Mouse (Mus musculus) adrenal gland (tissue): ENCODE measurements around the gene Fbxl14.
"Not testable (repeated sequence)": the region's sequence is repeated elsewhere in the genome, so short reads cannot be mapped to it uniquely, and the experiment has no call there.

Experiments
- intact Hi-C: fragments of 180-260 bp; cut with DNase I; formaldehyde crosslinking; loops from one replicate; pipeline ENCODE4 v1.15.1; 2025
- long read RNA-seq, 2 experiments: library from polyadenylated mRNA; unstranded; transcript quantifications; one replicate each; pipeline ENCODE4 v2.0.0; 2020; ENCODE audit warnings: borderline replicate concordance in 1 of 2; ENCODE audit not compliant: insufficient replicate concordance in 1 of 2

The Fbxl14 gene
- long read RNA-seq, experiment 1, partial matches to known transcripts: 0 of 1 reads
- long read RNA-seq, experiment 1, other reads (novel, unspliced or antisense): 0 of 1 reads
- long read RNA-seq, experiment 2, partial matches to known transcripts: 0 of 2 reads
- long read RNA-seq, experiment 2, other reads (novel, unspliced or antisense): 1 of 2 reads

DNA sequence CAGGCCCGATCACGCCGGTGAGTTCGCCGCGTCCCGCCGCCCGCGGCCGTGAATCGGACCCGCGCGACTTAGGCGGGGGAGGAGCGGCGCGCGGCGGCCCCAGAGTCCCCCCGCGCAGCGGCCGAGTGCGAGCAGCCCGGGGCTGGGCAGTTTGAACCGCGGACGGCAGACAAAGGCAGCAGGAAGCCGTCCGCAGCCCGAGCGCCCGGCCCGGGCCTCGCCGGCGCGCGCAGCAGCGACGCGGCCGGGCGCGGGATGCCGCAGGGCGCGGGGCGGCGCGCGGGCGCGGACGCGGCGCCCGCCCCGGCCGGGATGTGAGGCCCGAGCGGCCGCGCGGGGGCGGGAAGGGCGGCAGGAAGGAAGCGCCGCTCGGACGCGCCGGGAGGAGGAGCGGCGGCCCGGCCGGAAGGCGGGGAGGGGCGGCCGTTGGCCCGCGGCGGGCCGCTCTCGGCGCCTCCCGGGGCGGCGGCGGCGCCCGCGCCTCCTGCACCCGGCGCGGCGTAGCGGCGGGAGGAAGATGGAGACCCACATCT, at the start of gene Fbxl14:
TSS of gene Fbxl14 (plus strand) at position 326 of the 533 bp plus-strand sequence.
- intact Hi-C loops: no loop called here

DNA sequence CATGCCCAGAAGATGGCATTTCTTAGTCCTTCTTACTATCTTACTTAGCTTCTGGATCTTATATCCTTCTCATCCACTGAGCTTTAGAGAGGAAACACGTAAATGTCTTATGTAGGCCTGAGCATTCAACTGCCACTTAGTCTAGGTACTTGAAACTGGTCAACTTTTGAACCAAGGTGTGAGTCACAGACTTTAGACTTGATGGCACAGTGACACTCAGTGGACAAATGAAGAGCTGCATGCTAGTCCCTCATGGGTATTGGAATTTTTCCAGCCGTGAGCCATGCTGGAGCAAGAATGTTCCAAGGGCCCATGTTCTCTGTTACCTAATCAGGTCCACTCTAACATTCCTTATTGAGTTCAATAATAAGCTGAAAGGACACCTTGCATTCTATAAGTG, 49.0 kb upstream of the Fbxl14 start:
- intact Hi-C loops: loop anchor here (5.0 kb wide), 1 partner anchor 83 kb away; no protein-coding TSS in a partner anchor

DNA sequence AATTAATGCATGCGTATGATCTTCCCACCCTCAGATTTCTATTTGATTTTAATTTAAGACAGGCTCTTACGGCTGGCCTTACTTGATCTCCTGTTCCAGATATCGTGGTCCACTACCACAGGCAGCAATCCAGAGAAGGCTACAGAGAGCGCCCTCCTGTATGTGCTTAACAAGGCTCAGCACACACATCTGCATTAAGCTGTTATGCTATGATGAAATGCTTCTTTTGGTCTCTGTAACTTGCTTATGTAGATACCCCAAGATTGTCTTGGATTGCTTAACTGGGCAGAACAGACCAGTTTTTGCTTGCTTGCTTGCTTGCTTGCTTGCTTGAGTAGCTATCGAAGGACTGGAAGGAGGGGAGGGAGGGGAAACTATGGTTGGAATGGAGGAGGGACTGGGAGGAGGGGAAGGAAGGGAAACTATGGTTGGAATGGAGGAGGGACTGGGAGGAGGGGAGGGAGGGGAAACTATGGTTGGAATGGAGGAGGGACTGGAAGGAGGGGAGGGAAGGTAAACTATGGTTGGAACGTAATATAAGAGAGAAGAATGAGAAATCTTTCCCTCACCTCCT, 47.6 kb upstream of the Fbxl14 start:
- intact Hi-C loops: loop anchor here (2.0 to 5.0 kb wide), 2 partner anchors 85 to 211 kb away; no protein-coding TSS in a partner anchor

DNA sequence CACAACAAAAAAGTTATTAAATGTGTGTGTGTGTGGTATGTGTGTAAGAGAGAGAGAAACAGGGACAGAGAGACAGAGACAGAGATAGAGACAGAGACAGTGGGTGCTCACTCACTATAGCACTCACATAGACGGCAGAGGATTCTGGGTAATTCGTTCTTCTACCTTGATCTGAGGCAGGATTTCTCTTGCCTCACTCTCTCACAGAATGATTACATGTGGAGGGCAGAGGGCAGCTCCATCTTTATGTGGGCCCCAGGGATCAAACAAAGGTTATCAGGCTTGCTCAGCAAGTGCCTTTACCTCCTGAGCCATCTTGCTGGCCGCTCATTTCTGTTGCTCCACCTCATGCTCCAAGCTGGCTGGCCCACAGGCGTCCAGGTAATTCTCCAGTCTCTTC, 45.1 kb upstream of the Fbxl14 start:
- intact Hi-C loops: loop anchor here (5.0 kb wide), 1 partner anchor 87 kb away; no protein-coding TSS in a partner anchor

DNA sequence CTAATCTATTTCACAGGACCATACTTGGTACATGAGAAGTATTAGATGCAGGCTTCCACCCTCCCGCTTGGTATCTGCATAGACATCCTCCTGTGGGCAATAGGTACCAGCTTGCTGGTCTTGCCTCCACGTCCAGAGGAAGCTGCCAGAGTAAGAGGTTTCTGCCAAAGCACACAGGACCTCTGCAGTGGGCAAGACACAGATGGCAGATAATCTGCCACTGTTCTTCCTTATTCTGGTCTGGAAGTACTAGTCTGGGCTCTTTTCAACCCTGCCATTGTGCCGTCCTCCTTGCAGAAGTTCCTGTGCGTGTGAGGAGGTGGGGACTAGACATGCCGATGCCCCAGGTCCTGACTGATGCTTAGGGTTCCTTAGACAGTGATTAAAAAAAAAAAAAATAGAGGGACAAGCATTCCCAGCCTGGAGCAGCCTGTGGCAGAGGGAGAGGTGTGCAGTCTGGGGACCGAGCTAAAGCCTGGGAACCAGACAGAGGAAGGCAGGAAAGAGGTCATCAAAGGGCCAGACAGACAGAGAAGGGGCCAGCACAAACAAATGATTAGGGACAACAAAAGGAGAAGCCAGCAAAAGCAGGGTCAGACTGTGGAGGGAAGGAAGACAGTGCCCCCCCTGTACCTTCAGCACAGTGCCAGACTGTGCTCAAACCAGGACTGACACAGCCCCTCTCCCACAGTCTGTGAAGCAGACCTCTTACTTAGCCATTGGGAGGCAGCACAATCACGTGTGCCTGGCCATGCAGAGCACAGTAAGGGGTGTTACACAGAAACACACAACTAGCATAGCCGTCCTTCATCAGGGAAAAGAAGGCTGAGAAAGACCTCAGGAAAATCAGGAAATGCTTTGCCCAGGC, 41.3 kb upstream of the Fbxl14 start:
- intact Hi-C loops: loop anchor here (5.0 kb wide), 1 partner anchor 311 kb away; no protein-coding TSS in a partner anchor

DNA sequence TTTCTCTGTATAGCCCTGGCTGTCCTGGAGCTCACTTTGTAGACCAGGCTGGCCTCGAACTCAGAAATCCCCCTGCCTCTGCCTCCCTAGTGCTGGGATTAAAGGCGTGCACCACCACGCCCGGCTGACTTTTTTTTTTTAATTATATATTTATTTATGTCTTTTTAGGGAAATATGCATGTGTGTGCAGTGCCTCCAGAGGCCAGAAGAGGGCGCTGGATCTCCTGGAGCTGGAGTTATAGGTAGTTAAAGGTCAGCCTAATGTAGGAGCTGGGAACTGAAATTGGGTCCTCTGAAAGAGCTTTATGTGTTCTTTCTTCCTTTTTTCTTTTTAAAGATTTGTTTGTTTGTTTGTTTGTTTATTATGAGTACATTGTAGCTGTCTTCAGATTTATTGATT, 36.7 kb upstream of the Fbxl14 start:
- intact Hi-C loops: not testable (repeated sequence)

DNA sequence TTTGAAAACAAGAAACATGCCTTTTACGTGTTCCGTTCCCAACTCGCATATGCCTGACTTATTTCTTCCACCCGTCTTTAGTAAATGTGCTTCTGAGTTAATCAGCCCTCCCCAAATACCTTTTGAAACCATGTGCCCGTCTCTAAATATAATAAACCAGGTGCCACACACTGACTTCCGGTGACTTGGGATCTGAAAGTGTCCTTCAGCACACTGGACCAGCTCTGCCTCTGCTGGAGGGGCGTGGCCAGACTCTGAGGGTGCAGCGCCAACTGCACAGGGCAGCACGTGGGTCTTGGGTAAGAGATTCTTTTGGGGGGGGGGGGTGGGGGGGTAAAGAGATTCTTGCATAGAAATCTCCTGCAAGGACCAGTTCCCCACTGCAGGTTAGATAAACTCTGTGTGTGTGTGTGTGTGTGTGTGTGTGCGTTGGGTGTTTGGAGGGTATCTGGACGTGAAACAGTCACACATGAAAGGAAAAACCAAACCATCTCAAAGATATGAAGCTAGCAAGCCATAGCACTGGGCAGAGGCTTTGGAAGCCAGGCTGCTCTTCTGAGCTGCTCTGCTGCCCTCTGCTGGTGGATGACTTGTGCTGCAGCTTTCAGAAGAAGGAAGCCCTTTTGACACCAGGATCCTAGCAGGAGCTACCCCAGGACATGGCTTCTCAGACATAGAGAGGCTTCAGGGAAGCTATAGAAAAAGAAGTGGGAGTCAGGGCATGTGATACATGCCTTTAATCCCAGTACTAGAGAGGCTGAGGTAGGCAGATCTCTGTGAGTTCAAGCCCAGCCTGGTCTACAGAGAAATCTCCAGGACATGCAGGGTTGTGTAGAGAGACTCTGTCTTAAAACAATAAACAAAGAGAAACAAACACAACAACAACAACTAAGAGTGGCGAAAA, 35.5 kb upstream of the Fbxl14 start:
- intact Hi-C loops: no loop called here

DNA sequence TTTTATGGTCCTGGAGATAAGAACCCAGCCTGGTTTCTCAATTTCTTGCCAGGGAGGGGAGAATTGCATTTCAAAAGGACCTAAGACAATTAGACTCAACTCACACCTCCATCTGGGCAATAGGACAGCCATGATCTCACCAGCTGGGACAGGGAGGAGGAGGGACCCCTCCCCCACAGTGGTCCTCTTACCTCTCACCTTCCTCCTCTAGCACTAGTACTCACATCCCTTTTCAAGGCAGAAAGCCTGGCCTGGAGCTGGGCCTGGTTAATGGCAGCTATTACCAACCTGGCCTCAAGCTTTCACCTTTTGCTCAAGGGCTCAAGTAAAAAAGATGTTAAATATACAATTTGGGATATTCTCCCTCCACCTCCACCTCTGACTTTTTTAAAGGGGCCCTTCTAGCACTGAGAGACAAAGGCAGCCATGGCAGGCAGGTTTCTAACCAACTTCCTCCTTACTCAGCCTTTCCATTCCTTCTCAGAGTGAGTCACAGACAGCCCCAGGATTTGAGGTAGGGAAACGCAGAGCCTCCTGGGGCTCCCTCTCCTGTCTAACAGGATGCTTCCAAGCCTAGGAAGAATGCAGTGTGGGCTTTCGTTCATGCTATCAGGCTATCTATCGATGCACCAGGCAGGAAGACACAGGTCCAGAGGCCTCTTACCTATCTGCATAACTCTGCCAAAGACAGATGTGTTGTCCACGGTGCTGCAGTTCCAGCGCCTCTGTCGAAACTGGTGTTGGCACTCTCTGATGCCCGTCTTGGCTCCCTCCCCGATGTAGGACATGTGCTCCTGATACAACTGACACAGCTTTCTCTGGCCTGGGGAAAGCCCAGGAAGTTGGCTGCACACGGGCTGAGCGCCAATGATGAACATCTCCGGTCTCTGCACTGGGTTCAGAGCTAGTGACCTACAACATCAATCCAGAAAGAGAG, 33.5 kb upstream of the Fbxl14 start:
- intact Hi-C loops: no loop called here

DNA sequence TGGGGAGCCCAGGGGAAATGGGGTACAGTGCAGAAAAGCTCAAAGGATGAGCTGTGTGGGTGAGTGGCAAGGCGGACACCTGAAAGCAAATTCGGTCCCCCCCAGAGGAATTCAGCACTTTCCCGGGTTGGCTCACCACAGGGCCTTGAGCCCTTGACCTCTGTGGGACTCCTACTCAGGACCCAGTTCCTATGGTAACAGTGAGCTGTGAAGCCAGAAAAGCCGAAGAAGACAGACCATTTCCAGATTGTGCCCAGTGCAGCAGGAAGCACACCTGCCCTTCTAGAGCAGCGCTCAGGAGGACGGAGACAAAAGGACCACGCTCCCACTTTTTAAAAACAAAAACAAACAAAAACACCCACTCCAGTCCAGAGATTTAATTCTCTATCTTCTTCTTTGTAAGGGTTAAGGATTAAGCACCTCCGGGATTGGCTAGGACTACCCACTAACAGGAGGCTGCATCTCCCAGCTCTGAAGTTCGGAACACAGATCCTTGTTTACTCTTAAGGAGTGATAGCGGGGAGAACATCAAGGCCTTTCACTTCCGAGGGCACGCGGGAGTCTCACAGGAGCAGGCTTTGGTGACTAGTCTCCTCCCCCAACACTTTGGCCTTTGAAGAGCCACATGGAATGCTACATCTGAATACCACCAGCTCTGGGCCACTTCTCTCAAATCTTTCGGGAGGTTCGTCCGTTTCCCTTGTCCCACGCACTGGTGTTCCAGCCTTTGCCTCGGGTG, 31.0 kb upstream of the Fbxl14 start:
- intact Hi-C loops: no loop called here

DNA sequence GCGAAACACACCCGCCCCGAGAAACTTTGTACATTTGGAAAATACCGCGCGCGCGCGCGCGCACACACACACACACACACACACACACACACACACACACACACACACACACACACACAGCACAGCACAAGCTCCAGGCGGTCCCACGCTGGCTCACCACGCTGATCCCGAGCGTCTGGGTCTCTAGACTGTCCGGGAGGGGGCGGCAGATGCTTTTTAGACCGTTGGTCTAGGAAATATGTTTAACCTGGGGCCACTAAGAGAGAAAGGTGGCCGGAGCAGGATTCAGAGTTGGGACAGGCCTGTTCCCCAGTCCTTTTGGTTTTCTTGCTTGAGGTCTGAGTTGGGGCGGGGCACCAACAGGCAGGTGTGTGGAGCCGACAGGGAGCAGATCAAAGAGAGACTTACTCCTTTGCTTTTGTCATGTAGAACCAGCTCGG, 30.4 kb upstream of the Fbxl14 start:
- intact Hi-C loops: no loop called here

DNA sequence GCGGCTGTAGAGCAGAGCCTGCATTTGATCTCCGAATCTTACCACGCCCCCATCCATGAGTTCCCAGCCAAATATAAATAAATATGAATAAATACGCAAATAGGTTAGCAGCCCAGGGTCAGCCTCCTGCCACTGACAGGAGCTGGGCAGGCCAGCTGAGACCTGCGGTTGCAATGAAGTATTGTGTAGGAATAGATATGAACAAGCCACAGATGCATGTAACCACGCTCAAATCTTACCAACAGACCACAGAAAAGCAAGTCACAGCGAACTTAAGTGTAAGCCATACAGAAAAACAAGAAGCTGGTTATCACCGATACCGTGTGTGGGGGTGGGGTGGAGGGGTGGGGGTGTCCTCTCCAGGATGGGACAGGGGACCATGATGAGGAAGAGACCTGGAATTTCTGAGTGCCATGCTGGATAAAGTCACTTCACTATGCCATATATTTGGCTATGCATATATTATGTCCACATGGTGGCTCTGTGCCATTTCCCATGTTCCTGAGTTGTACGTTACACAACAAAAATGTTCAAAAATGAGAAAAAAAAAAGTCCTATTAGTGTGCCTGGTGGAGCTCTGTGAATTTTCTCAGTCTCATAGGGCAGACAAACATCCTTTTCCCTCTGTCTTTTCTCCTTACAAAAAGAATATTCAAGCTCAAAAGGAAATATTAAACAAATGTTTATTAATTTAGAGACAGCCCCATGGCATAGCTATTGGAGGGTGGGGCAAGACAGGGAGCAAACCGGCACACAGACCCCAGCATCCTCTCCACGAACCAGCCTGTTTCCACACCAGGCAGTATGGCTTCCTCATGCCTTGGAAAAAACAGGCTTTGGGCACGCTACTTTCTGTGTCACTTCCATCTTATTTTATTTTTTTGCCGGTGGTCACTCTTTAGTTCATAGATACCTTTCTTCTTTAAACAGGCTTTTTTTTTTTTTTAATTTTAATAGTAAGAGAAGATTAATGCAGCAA, 28.2 kb upstream of the Fbxl14 start:
- intact Hi-C loops: no loop called here

DNA sequence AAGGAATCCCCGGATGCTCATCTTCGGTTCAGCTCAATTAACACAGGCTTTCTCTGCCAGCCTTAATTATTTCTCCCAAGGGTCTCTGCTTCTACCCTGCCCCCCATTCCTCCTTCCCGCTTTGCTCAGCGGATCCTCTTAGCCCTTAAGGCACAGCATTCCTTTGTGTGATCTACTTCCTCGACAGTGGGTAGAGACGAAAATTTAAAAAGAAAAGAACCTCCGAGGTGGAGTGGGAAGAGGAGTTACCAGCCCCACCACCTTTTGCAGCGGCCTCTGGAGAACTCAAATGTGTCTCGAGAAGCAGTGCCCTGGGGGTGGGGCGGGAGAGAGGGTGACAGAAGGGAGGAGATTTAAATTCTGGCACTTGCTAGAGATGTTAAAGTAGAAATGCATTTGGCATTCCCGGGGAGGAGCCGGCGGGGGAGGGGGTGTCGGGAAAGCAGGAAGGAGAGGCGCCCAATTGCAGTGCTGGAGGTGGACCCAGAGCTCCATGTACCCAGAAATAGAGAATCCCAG, 27.4 kb upstream of the Fbxl14 start:
- intact Hi-C loops: no loop called here

DNA sequence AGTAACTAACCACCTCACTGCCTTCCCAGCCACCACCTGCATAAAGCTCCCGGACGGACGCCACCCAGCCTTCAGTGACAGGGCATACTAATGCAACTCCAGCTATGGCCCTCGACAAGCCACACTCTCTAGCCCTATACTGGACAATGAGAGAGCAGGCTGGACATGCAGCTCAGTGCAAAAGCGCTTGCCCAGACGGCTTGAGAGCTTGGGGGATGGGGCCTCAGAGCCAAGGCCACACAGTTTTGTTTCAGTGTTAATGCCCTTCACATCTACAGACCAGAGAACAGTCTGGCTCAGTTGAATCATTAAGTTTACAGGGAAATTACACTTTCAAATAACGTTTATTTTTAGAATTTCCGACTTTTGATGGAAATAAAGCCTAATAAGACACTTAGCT, 21.3 kb upstream of the Fbxl14 start:
- intact Hi-C loops: no loop called here

DNA sequence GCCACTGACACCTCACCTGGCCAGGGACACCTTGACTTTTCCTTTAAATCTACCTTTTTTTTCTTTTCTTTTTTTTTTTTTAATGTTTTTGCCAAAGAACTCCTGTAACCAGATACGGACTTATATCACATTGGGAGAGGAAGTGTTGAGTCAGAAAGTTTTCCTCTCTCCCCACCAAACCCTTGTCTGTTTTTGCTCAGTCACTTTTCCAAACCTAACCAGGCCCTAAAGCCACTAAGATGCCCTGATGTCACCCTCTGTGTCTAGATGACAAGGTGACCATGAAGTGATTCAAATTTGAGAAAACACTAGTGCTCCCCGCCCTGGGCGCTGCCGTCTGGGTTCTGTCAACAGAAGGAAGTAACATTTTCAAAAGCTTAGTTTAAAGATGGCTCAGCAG, 20.4 kb upstream of the Fbxl14 start:
- intact Hi-C loops: no loop called here

DNA sequence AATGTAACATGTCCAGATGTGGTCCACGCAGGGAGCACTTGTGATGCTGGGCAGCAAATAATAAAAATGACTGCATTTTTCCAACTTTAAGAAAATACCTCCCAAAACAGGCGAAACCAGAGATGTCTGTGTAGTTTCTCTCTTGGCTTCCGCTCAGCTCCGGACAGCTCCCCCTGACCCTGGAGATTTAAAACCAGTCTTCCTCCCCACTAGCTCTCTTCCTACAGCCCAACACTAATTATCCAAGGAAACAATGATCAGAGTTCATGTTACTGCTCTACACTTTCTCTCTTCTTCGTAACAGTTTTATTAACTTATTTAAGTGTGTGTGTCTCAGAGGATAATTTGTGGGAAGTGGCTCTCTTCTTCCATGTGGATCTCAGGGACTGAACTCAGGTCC, 19.1 kb upstream of the Fbxl14 start:
- intact Hi-C loops: no loop called here

DNA sequence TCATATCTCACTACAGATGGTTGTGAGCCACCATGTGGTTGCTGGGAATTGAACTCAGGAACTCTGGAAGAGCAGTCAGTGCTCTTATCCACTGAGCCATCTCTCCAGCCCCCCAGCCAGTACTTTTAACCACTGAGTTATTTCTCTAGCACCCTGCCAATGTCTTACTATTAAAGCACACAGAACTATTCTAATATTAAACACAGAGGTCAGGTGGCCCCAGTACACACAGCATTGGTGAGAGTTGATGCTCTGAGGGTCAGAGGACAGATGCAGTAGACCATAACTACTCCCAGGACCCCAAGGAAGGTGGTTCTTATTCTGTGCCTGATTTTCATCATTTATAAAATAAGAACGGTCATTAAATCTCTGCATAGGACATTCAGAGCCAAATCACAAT, 13.3 kb upstream of the Fbxl14 start:
- intact Hi-C loops: no loop called here

DNA sequence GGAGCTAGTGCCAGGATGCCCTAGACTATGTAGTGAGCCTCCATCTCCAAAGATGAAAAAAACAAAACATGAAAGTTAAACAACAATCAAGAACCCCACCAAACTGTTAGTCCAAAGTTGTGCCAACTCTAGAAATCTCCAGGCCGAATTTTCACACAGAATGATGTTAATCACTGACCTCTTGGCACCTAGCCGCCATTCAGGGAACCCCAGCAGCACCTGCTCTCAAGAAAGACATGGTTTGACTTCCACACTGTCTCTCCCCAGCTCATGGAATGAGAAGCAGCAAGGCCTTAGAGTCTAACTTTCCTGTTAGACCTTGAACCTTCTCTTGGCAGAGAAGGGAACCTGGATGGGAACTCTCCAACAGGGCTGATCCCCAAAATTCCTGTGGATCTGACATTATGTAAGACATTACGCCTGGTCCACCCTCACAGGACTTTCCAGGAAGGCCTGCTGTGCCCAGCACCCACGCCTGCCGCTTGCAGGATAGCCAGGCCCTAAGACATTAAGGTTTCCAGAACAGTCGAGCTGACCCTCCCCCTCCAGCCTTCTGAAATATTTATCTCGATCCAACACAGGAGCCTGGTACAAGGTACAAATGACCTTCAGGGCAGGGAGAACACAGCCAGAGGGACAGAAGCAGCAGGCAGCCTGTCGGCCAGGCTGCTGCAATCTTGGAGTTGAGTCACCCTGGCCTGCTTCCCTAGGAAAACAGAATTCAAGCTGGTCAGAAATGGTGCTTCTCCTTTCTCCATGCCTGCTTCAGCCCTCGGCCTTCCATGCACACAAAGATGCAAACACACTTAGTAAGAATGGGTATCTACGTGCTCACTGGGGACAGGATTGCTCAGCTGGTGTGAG, 12.3 kb upstream of the Fbxl14 start:
- intact Hi-C loops: no loop called here
